Mouse (Mus musculus) liver, embryonic 16.5 days (tissue): ENCODE data around the gene Slc22a16. TPM values are rescaled to one million over a fixed set of nuclear protein-coding genes. Genes with fewer than 3 reads are reported as not detected.
"Not testable (repeated sequence)": the region's sequence is repeated elsewhere in the genome, so short reads cannot be mapped to it uniquely, and the experiment has no call there.

Experiments used
- ATAC-seq: fragments of 200-750 bp; cut with Nextera tagmentation; 2 replicates; pipeline ENCODE4 v1.8.0; 2017; ENCODE audit warnings: low read depth, mild to moderate bottlenecking, moderate number of reproducible peaks, moderate library complexity
- H3K27ac ChIP-seq: fragments of 300-500 bp; sonication (generic); 2 replicates; pipeline ENCODE4 v1.5.1; 2014; ENCODE audit warnings: mild to moderate bottlenecking, low read length
- H3K27me3 ChIP-seq: fragments of 300-500 bp; sonication (generic); 2 replicates; pipeline ENCODE4 v1.6.1; 2014; ENCODE audit warnings: low read depth, low read length, mixed read lengths; ENCODE audit not compliant: control insufficient read depth, insufficient read depth
- H3K36me3 ChIP-seq: fragments of 300-500 bp; sonication (generic); 2 replicates; pipeline ENCODE4 v1.6.1; 2014; ENCODE audit warnings: mild to moderate bottlenecking; ENCODE audit not compliant: control insufficient read depth, insufficient read depth
- H3K4me1 ChIP-seq: fragments of 300-500 bp; sonication (generic); 2 replicates; pipeline ENCODE4 v1.6.1; 2014; ENCODE audit warnings: low read depth, low read length, mixed read lengths; ENCODE audit not compliant: control insufficient read depth
- H3K4me2 ChIP-seq: fragments of 300-500 bp; sonication (generic); 2 replicates; pipeline ENCODE4 v1.6.1; 2014; ENCODE audit warnings: low read depth, low read length, mixed read lengths
- H3K4me3 ChIP-seq: fragments of 300-500 bp; sonication (generic); 2 replicates; pipeline ENCODE4 v1.5.1; 2014; ENCODE audit warnings: low read depth, mild to moderate bottlenecking, low read length
- H3K9ac ChIP-seq: fragments of 300-500 bp; sonication (generic); 2 replicates; pipeline ENCODE4 v1.6.1; 2014; ENCODE audit warnings: low read depth, low read length
- H3K9me3 ChIP-seq: fragments of 300-500 bp; sonication (generic); replicated peaks from 2 replicates; pipeline ENCODE4 v1.6.1; 2016; ENCODE audit warnings: low read length; ENCODE audit not compliant: control insufficient read depth
- WGBS: fragments of 180-500 bp; shearing (Covaris S2); extraction: QIAGEN DNeasy Blood & Tissue Kit; methylation state at CpG from one replicate; pipeline ENCODE4 v1.1.7; 2014; ENCODE audit not compliant: insufficient replicate concordance; 5-methylcytosine and 5-hydroxymethylcytosine counted together
- polyA plus RNA-seq: library from polyadenylated mRNA; unstranded; fragments of >200 nt; fragmentation: Nextera tagmentation; extraction: Ambion mirVana; gene quantifications from 2 replicates; pipeline ENCODE4 v1.2.1, GENCODE M21; 2015

Gene Slc22a16
- polyA plus RNA-seq, 1 experiment from 2014 or later: not detected

- Histone ChIP-seq H3K36me3 (no peaks in the 10 kb centered on the region), H3K27me3 (no peaks in the 10 kb centered on the region), H3K9ac (no peak overlapping the region), H3K4me1 (peaks cover 2% of the 10 kb centered on the region), H3K9me3 (no peaks in the 10 kb centered on the region), H3K4me2 (no peak overlapping the region), H3K4me3 (no peak overlapping the region), H3K27ac (no peak overlapping the region)
- ATAC-seq: no peak
- 64% methylated on average over 8 of the region's 10 CpGs for WGBS
These were observed 41.5 kb upstream of the Slc22a16 start for GRCm38 (mm10) chr10:40528668-40529067.

DNA sequence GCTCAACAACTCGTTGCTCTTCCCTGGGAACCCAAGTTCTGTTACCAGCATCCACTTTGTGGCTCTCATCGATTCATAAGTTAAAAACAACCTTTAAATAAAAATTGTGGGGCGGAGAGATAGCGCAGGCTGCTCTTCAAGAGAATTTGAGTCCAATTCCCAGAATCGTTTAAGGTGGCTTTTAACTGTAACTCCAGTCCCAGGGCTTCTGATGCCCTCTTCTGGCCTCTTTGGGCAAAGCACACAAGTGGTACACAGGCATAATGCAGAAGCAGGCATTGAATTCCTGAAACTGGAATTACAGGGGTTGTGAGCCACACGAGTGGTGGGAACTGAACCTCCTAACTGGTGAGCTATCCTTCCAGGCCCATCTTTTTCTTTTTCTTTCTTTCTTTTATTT, 40.5 kb upstream of the Slc22a16 start:
- H3K4me1 ChIP-seq: peaks cover 2% of the 10 kb centered on the region
- WGBS: 21% methylated on average over 6 of the region's 6 CpGs
- no peaks in the 10 kb centered on the region for H3K36me3 ChIP-seq
- H3K9me3 ChIP-seq: no peaks in the 10 kb centered on the region
- H3K27ac ChIP-seq: no peak overlapping the region
- no peak overlapping the region for H3K9ac ChIP-seq
- no peak for ATAC-seq
- H3K27me3 ChIP-seq: no peaks in the 10 kb centered on the region
- no peak overlapping the region for H3K4me3 ChIP-seq
- H3K4me2 ChIP-seq: no peak overlapping the region

- Histone ChIP-seq H3K27me3 (no peaks in the 10 kb centered on the region), H3K9ac (no peak overlapping the region), H3K4me2 (no peak overlapping the region), H3K27ac (no peak overlapping the region), H3K4me3 (no peak overlapping the region), H3K36me3 (no peaks in the 10 kb centered on the region), H3K9me3 (no peaks in the 10 kb centered on the region), H3K4me1 (peaks cover 2% of the 10 kb centered on the region)
- 56% methylated on average over 3 of the region's 3 CpGs for WGBS
- no peak for ATAC-seq
These were observed 39.5 kb upstream of the Slc22a16 start for GRCm38 (mm10) chr10:40530661-40531060.

DNA sequence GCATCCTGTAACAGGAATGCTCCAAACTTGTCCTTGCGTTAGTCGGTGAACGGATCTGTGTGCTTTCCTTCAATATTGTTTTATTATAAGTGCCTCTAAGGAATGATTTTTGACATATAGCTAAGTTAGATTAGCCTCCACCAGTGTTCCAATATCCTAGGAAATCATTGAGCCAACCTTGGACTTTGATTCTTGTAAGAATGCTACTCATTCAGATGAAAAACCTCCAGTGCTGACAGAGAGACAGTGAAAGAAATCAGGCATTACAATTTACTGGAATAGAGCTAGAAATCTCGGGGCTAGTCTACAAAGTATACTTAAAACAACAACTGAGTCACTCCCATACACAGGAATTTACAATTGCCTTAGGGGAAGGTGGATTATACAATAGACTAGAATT, 37.5 kb upstream of the Slc22a16 start:
- not testable (repeated sequence) for H3K27me3 ChIP-seq, H3K9me3 ChIP-seq, H3K4me3 ChIP-seq, H3K36me3 ChIP-seq, ATAC-seq, H3K9ac ChIP-seq, H3K27ac ChIP-seq, H3K4me1 ChIP-seq, H3K4me2 ChIP-seq
- WGBS: 77% methylated on average over 4 of the region's 4 CpGs

DNA sequence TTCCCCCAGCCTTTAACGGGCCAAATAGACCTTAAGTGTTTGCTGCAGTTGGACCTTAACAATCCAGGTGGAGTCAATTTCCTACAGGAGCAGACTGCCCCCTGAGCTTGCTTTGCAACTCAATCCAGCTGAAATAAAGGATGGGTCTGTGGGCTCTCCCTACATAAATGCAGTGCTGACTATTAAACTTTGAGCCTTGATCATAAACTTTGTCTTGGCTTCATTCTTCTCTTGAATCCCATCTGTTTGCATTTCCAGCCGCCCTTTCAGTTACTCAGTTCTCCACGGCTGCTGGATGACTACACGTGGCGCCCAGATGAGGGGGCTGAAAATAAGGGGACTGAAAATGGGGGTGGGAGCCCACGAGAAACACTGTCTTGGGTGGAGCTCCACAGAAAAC, 28.8 kb upstream of the Slc22a16 start:
- Histone ChIP-seq H3K27me3 (no peaks in the 10 kb centered on the region), H3K4me1 (no peaks in the 10 kb centered on the region), H3K9ac (no peak overlapping the region), H3K4me3 (no peak overlapping the region), H3K27ac (no peak overlapping the region), H3K4me2 (no peak overlapping the region), H3K36me3 (no peaks in the 10 kb centered on the region), H3K9me3 (no peaks in the 10 kb centered on the region)
- no peak for ATAC-seq
- 63% methylated on average over 6 of the region's 6 CpGs for WGBS

GRCm38 (mm10) chr10:40549317-40549716, 20.8 kb upstream of the Slc22a16 start:
- Histone ChIP-seq H3K4me2 (no peak overlapping the region), H3K27ac (no peak overlapping the region), H3K36me3 (no peaks in the 10 kb centered on the region), H3K9me3 (no peaks in the 10 kb centered on the region), H3K4me3 (no peak overlapping the region), H3K27me3 (no peaks in the 10 kb centered on the region), H3K4me1 (no peaks in the 10 kb centered on the region), H3K9ac (no peak overlapping the region)
- 48% methylated on average over 2 of the region's 2 CpGs for WGBS
- no peak for ATAC-seq

DNA sequence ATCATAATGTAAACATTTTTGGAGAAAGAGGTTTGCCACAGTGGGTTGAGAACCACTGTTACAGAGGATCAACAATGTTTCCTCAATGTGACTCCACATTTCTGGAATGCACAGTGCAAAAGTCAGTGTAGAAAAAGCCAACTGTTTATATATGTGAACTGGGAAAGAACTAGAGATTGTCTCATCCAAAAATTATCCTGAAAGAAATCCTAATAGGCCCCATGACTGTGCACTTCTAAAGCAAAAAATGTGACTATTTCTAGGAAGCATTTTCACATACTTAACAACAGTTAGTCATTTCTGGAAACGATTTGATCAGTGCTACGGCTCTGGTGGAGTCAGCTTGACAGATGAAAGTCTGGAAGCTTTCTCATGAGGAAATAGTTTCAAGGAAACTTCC, 18.3 kb upstream of the Slc22a16 start:
- H3K4me1 ChIP-seq: no peaks in the 10 kb centered on the region
- no peaks in the 10 kb centered on the region for H3K9me3 ChIP-seq
- no peak overlapping the region for H3K4me2 ChIP-seq
- H3K9ac ChIP-seq: no peak overlapping the region
- no peaks in the 10 kb centered on the region for H3K36me3 ChIP-seq
- no peak overlapping the region for H3K4me3 ChIP-seq
- no peak for ATAC-seq
- 54% methylated on average over 2 of the region's 2 CpGs for WGBS
- H3K27me3 ChIP-seq: no peaks in the 10 kb centered on the region
- H3K27ac ChIP-seq: no peak overlapping the region

GRCm38 (mm10) chr10:40565695-40566094, 4.4 kb upstream of the Slc22a16 start:
- not testable (repeated sequence) for ATAC-seq, H3K27me3 ChIP-seq, H3K9me3 ChIP-seq, H3K9ac ChIP-seq, H3K27ac ChIP-seq, H3K4me2 ChIP-seq, H3K36me3 ChIP-seq, H3K4me3 ChIP-seq, H3K4me1 ChIP-seq
- 89% methylated on average over 6 of the region's 6 CpGs for WGBS

- no peak for ATAC-seq
These were observed 5.9 kb downstream of the Slc22a16 start for GRCm38 (mm10) chr10:40575912-40576634.

More at GRCm38 (mm10) chr10:40575912-40576634, 5.9 kb downstream of the Slc22a16 start:
- 39% methylated on average over 7 of the region's 7 CpGs for WGBS
- Histone ChIP-seq H3K9me3 (no peaks in the 10 kb centered on the region), H3K27ac (no peak overlapping the region), H3K4me2 (no peak overlapping the region), H3K9ac (no peak overlapping the region), H3K27me3 (no peaks in the 10 kb centered on the region), H3K4me1 (no peaks in the 10 kb centered on the region), H3K4me3 (no peak overlapping the region), H3K36me3 (no peaks in the 10 kb centered on the region)
